In genomic region chr11:7101674-7102073, GRCm38 (mm10) we compare ENCODE assay signal across 18 mouse cellular contexts. TPM values are rescaled to one million over a fixed set of nuclear protein-coding genes. Genes with fewer than 3 reads are reported as not detected.
DNase-seq lines count a peak whose midpoint lies in the region; ATAC-seq and TF ChIP-seq lines count a peak whose summit lies in the region.
"Had no signal": no experiment of that assay in that cellular context is flagged by ENCODE, and none has a peak within 500 bp of the region (broad histone marks: within the 10 kb centered on the region; RNA-seq: fewer than 3 reads in every experiment).

No protein-coding gene starts in this region.

- no peak for TF ChIP-seq CTCF in cerebellum, adult 2 months (IDR thresholded peaks at IDR 0.05; ENCODE audit: borderline replicate concordance, insufficient read depth, low read depth, low read length)

- ATAC-seq in kidney, embryonic 15.5 days (replicated peaks; ENCODE audit: low FRiP score) = peak; percentile 44
- no peak for ATAC-seq in forebrain, embryonic 13.5 days
- ATAC-seq: liver, postnatal 0 days; Patski had no signal

- H3K4me3 ChIP-seq in kidney, embryonic 15.5 days (replicated peaks) = no peak overlapping the region
- no peak overlapping the region for H3K4me3 ChIP-seq in cerebellum, adult 2 months (replicated peaks; ENCODE audit: insufficient read depth, low read depth, low read length)
- no peak overlapping the region for H3K4me3 ChIP-seq in forebrain, embryonic 13.5 days
- H3K4me3 ChIP-seq: erythroblast, embryonic 14.5 days; layer of hippocampus, adult 2 months had no signal

- H3K9ac ChIP-seq in kidney, embryonic 15.5 days = no peak overlapping the region
- H3K9ac ChIP-seq in forebrain, embryonic 13.5 days = no peak overlapping the region
- H3K9ac ChIP-seq: liver, postnatal 0 days had no signal

- no peak for DNase-seq in kidney, adult 9 months
- DNase-seq in cerebellum, adult 2 months = peak; percentile 64 to 72
- DNase-seq in cerebellum, postnatal 36 days = peak; percentile 50 to 52
- DNase-seq in mesoderm, embryonic 11.5 days (ENCODE audit: low read depth, low spot score) = peak; percentile 12
- no peak for DNase-seq in right cerebral cortex, adult 2 months (ENCODE audit: low spot score in 2 of 2)
- no peak for DNase-seq in heart, postnatal 14 days
- DNase-seq: adrenal gland, postnatal 36 days; gastrocnemius, postnatal 14 days; kidney, adult 8-10 months; liver, postnatal 0 days; right cerebral cortex, adult 18-20 months had no signal

- intact Hi-C loops in heart, postnatal 14 days (cut with DNase I) = no loop called here

- no peak overlapping the region for H3K4me2 ChIP-seq in kidney, embryonic 15.5 days
- no peak overlapping the region for H3K4me2 ChIP-seq in forebrain, embryonic 13.5 days
- H3K4me2 ChIP-seq: heart, embryonic 11.5 days had no signal

- 55% methylated on average over 6 of the region's 6 CpGs for WGBS in kidney, embryonic 15.5 days
- 5% methylated on average over 6 of the region's 6 CpGs for WGBS in cerebellum, adult 2 months
- 67% methylated on average over 6 of the region's 6 CpGs for WGBS in forebrain, embryonic 13.5 days

- no peak for TF ChIP-seq POLR2A in cerebellum, adult 2 months (IDR thresholded peaks at IDR 0.05; ENCODE audit: borderline replicate concordance, insufficient read depth, low read length)

- H3K9me3 ChIP-seq in kidney, embryonic 15.5 days (replicated peaks) = no peaks in the 10 kb centered on the region
- H3K9me3 ChIP-seq in forebrain, embryonic 13.5 days (replicated peaks) = 0 out of 2 replicates have a peak, but pooled peaks cover 4% of the 10 kb centered on the region

- no peaks in the 10 kb centered on the region for H3K4me1 ChIP-seq in kidney, embryonic 15.5 days
- peaks cover 44% of the 10 kb centered on the region for H3K4me1 ChIP-seq in cerebellum, adult 2 months (ENCODE audit: control insufficient read depth, insufficient read depth, low read length)
- 0 out of 2 replicates have a peak, but pooled peaks cover 4% of the 10 kb centered on the region for H3K4me1 ChIP-seq in forebrain, embryonic 13.5 days

- H3K27ac ChIP-seq in kidney, embryonic 15.5 days = no peak overlapping the region
- H3K27ac ChIP-seq in cerebellum, adult 2 months (ENCODE audit: insufficient read depth, low read length) = no peak overlapping the region
- H3K27ac ChIP-seq in forebrain, embryonic 13.5 days = no peak overlapping the region
- H3K27ac ChIP-seq: layer of hippocampus, adult 2 months had no signal

- no peaks in the 10 kb centered on the region for H3K27me3 ChIP-seq in kidney, embryonic 15.5 days
- H3K27me3 ChIP-seq in cerebellum, adult 2 months (ENCODE audit: control insufficient read depth, insufficient read depth, low read length) = no peaks in the 10 kb centered on the region
- H3K27me3 ChIP-seq in forebrain, embryonic 13.5 days = no peaks in the 10 kb centered on the region
- H3K27me3 ChIP-seq: Patski had no signal

- H3K36me3 ChIP-seq in kidney, embryonic 15.5 days = no peaks in the 10 kb centered on the region
- no peaks in the 10 kb centered on the region for H3K36me3 ChIP-seq in forebrain, embryonic 13.5 days (ENCODE audit: poor library complexity, severe bottlenecking)

RNA-seq across cellular contexts. Expression of gene Adcy1, which starts 38.4 kb away (rescaled TPM):
- 1.4 and 1.5 TPM in 2 replicates for polyA plus RNA-seq in kidney, embryonic 15.5 days (2015; fragmentation: Nextera tagmentation; extraction: Ambion mirVana)
- 258 and 326 TPM in 2 replicates for polyA plus RNA-seq in cerebellum, adult 2 months (2012; rRNA removed)
- total RNA-seq in heart, postnatal 14 days (2021) = 1 to 10 TPM; 1.0 to 1.7 TPM
- polyA plus RNA-seq in forebrain, embryonic 13.5 days (2015; fragmentation: Nextera tagmentation; extraction: Ambion mirVana) = 1.6 and 1.9 TPM in 2 replicates
- total RNA-seq: hematopoietic stem cell, adult 5-6 weeks had no signal

Comparison
In these comparisons a context has a peak if more than half of its experiments do, and no peak if none do; other contexts are left out.
1. DNase-seq: peak in cerebellum, adult 2 months (2 of 2), cerebellum, postnatal 36 days (2 of 2) and mesoderm, embryonic 11.5 days (single experiment); none in kidney, adult 9 months (single experiment), right cerebral cortex, adult 2 months (0 of 2) and heart, postnatal 14 days (0 of 2).
2. RNA of gene Adcy1, which starts 38.4 kb away (polyA plus RNA-seq): 258 to 326 TPM in cerebellum, adult 2 months; 1.6 to 1.9 TPM in forebrain, embryonic 13.5 days and 1.4 to 1.5 TPM in kidney, embryonic 15.5 days; every median in the first group is over 10 times any median in the second.